Mouse (Mus musculus): ENCODE data around the gene Golga2. TPM values are rescaled to one million over a fixed set of nuclear protein-coding genes. Genes with fewer than 3 reads are reported as not detected.

The Golga2 gene
- polyA plus RNA-seq, 1 experiment from 2014 or later: 53.4 TPM

DNA sequence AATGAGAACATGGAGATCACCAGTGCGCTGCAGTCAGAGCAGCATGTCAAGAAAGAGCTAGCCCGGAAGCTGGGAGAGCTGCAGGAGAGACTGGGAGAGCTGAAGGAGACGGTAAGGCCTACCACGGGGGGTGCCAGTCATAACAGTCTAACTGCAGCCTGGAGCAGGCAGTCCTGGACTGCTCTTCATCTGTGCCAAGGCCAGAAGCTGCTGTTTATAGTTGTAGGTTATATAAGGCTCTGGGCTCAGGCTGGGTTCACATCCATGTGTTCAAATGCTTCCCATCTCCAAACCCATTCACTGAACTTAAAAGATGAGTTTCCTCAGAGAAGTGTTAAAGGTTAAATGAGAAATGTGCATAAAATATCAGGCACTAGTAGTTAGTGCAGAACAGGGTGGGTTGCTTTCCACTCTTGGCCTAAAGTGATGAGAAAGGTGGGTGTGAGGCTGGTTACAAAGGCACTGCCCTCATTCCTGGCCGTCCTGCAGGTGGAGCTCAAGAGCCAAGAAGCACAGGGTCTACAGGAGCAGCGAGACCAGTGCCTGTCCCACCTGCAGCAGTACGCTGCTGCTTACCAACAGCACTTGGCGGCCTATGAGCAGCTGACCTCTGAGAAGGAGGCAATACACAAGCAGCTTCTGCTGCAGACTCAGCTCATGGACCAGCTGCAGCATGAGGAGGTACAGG is 17.1 kb downstream of the Golga2 start:
- Histone ChIP-seq H3K79me2 (ENCODE audit: inconsistent target) (no peaks in the 10 kb centered on the region), H3K4me3 (ENCODE audit: inconsistent target) (no peak overlapping the region), H3K36me3 (ENCODE audit: inconsistent target) (peaks cover 77% of the 10 kb centered on the region), H3K27ac (no peak overlapping the region)
- WGBS (ENCODE audit: missing documents): 84% methylated on average over 7 of the region's 8 CpGs

DNA sequence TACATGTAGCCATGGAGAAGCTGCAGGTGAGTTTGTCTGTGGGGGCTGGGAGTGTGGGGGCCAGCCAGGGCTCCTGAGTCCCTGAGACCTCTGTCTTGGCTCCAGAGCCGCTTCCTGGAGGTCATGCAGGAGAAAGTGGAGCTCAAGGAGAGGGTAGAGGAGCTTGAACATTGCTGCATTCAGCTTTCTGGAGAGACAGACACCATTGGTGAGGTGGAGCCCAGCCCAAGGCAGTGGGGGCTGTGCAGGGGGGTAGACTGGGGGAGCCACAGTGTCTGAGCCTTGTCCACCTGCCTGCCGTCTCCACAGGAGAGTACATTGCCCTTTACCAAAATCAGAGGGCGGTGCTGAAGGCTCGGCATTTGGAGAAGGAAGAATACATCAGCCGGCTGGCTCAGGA is 18.5 kb downstream of the Golga2 start:
- no peak overlapping the region for H3K4me3 ChIP-seq (ENCODE audit: inconsistent target)
- H3K27ac ChIP-seq: no peak overlapping the region
- H3K79me2 ChIP-seq (ENCODE audit: inconsistent target): no peaks in the 10 kb centered on the region
- peaks cover 65% of the 10 kb centered on the region for H3K36me3 ChIP-seq (ENCODE audit: inconsistent target)
- 86% methylated on average over 5 of the region's 5 CpGs for WGBS (ENCODE audit: missing documents)

DNA sequence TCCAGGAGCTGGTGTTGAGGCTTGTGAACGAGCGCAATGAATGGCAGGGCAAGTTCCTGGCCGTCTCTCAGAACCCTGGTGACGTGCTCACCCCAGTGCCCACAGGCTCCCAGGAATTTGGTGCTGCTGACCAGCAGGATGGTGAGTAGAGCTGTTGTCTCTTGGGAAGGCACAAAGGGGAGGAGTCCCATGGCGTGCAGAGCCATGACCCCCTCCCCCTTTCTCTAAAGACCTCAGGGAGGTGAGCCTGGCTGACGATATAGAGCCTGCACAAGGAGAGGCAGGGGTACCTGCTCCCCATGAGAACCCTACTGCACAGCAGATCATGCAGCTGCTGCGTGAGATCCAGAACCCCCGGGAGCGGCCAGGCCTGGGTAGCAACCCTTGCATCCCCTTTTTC is 19.0 kb downstream of the Golga2 start:
- 94% methylated on average over 9 of the region's 9 CpGs for WGBS (ENCODE audit: missing documents)
- H3K36me3 ChIP-seq (ENCODE audit: inconsistent target): peaks cover 61% of the 10 kb centered on the region
- H3K4me3 ChIP-seq (ENCODE audit: inconsistent target): no peak overlapping the region
- H3K27ac ChIP-seq: no peak overlapping the region
- no peaks in the 10 kb centered on the region for H3K79me2 ChIP-seq (ENCODE audit: inconsistent target)

DNA sequence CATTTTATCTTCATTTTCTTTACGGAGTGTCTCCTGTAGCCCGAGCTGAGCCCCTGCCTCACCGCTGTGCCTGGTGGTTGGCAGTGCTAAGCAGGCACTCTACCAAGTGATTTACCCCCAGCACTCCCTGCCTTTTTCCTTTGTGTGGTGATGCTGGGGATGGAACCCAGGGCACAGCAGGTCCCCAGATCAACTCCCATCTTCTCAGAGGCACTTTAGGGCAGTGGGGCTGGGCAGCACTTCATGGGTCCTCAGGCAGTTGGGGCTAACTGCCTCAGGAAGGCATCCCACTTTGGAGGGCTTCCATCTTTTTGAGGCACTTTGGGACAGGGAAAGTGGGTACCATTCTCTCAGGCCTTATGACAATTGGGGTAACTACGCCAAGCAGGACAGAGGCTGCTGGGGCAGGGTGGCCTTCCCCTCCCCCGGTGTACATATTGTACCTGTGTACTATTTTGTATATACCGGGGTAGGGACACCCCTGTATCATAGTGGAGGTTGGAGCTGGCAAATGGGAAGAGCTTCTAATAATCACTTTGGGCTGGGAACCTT is 20.1 kb downstream of the Golga2 start:
- WGBS (ENCODE audit: missing documents): 86% methylated on average over 6 of the region's 6 CpGs
- H3K36me3 ChIP-seq (ENCODE audit: inconsistent target): peaks cover 50% of the 10 kb centered on the region
- no peak overlapping the region for H3K27ac ChIP-seq
- no peak overlapping the region for H3K4me3 ChIP-seq (ENCODE audit: inconsistent target)
- no peaks in the 10 kb centered on the region for H3K79me2 ChIP-seq (ENCODE audit: inconsistent target)

DNA sequence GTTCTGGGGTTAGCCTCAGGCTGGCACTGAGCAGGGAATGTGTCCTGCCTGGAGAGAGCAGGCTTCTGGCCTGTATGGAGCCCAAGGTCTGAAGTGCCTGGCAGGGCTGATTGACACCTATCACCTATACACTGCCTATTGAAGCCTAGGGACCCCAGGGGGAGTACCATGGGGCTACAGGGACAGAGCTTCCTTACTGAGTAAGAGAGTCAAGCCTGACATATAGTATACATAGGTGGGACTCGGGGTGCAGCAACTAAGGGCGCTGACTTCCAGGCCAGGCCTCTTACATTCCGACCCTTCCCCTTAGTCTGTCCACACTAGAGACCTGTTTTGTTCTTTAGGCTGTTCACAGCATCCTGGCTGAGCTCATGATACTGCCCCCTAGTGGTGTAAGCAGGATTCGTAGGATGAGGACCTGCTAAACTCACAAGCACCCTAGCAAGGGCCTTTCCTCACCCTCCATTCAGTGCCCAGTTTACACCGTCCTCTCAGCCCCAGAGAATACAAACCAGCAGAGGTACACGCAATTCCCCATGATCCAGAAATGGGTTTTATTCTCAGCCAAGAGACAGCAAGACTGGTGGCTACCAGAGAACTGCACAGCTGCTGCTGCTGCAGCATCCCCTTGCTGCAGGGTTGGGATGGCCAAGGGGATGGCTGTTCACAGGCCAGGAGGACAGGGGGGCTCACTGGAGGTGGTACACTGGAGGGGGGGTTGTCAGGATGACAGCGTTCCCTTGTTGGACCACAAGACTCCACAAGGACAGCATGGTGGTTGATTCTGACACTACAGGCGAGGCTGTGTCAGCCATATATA is 21.0 kb downstream of the Golga2 start:
- Histone ChIP-seq H3K79me2 (ENCODE audit: inconsistent target) (no peaks in the 10 kb centered on the region), H3K27ac (no peak overlapping the region), H3K36me3 (ENCODE audit: inconsistent target) (peaks cover 41% of the 10 kb centered on the region), H3K4me3 (ENCODE audit: inconsistent target) (no peak overlapping the region)
- 69% methylated on average over 8 of the region's 8 CpGs for WGBS (ENCODE audit: missing documents)

DNA sequence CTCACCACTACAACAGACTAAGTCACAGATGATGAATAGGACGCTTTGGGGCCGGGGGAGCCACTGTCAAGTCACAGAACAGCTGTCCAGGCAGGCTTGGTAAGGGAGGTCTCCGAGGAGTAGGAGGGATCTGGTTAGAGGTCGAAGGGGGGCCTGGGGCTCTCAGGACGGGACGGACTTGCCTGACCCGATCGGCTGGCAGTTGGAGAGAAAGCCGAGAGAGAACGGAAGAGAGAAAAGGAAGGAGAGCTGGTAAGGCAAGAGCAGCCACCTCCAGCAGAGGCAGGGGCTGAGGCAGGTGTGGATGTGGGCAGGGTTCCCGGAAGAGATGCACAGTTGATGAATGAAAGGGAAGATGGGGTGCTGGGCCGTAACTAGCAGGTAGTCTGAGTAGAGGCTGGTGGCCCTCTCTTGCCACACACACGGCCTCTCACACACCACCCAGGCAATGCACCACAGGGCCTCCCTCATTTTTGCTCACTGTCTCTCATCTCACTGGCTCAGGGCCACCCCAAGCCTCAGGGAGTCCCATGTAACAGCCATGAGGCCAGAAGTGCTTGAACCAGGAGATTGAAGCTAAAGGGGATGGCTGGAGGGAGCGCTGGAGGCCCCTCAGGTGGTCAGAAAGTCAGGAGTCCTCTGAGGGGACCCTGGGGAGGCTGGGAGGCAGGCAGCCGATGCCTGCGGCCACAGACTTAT is 21.8 kb downstream of the Golga2 start:
- H3K36me3 ChIP-seq (ENCODE audit: inconsistent target): peaks cover 35% of the 10 kb centered on the region
- WGBS (ENCODE audit: missing documents): 94% methylated on average over 14 of the region's 16 CpGs
- H3K79me2 ChIP-seq (ENCODE audit: inconsistent target): no peaks in the 10 kb centered on the region
- H3K27ac ChIP-seq: no peak overlapping the region
- H3K4me3 ChIP-seq (ENCODE audit: inconsistent target): no peak overlapping the region

DNA sequence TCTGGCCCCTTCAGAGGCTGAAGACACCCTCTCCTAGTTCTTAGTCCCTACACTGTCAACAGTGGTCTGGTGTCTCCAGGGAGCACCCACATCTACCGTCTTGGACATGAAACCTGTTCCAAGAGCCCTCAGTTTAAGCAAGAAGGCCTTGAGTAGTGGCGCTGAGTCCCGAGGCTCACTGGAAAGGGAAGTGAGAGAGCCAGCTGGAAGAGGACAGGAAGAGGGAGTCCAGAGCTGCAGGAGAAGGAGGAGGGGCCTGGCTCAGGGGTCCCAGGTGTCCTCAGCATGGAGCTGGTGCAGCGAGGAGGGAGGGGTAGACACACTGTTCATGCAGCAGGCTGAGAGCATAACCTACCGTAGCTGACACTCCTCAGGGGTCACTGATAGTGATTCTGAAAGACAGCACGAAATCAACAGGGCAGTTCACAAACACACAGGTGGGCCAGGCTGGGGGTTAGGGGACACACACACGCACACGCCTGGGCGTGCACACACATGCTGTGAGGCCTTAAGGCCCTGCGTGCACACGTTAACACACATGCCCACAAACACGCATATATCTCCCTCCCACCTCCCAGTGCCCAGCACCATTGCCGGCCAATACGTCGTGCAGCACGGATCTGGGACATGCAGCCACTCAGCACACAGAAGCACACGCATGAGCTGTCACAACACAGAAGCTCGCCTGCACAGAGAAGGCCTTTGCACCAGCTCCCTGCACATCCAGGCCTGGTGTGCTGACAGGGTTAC is 23.1 kb downstream of the Golga2 start:
- WGBS (ENCODE audit: missing documents): 79% methylated on average over 18 of the region's 18 CpGs
- H3K36me3 ChIP-seq (ENCODE audit: inconsistent target): peaks cover 23% of the 10 kb centered on the region
- H3K79me2 ChIP-seq (ENCODE audit: inconsistent target): no peaks in the 10 kb centered on the region
- H3K27ac ChIP-seq: no peak overlapping the region
- no peak overlapping the region for H3K4me3 ChIP-seq (ENCODE audit: inconsistent target)

DNA sequence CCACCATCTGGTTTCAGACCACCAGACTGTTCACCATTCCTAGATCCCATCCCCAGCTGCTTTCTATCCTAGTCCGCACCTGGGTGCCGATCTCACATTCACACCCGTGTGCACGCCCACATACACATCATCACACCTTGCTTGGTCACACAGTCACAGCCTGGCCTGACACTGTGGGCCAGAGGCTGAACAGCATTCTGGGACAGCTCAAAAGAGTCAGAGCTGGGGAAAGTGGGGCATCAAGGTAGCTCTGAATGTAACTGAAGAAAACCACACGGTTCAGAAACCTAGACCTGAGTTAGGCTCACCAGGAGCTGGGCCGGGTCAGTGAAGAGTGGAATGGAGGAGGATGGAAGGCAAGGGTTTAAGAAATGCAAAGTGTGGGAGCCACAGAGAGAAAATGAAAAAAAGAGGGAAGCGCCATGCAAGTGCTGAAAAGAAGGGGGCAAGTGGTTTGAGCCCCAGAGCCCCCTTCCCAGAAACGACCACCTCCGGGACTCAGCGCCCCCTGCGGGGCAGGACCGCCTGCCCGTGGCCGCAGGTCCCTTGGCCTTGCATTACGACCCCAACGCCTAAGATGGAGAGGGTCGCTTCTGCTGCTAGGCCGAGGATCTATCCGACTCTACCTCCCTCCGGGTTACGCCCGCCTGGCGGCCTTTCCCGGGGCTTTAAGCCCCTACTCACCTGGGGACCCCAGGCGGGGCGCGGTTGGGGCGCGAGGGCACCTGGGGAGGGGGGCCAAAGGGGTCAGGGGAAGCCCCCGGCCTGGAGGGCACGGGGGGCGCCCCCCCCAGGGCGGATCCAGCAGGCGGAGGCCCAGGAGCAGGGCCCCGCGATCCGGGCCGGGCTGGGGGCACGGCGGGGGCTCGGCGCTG is 24.5 kb downstream of the Golga2 start:
- H3K4me3 ChIP-seq (ENCODE audit: inconsistent target): no peak overlapping the region
- 14% methylated on average over 38 of the region's 42 CpGs for WGBS (ENCODE audit: missing documents)
- peaks cover 9% of the 10 kb centered on the region for H3K36me3 ChIP-seq (ENCODE audit: inconsistent target)
- H3K79me2 ChIP-seq (ENCODE audit: inconsistent target): no peaks in the 10 kb centered on the region
- H3K27ac ChIP-seq: no peak overlapping the region

DNA sequence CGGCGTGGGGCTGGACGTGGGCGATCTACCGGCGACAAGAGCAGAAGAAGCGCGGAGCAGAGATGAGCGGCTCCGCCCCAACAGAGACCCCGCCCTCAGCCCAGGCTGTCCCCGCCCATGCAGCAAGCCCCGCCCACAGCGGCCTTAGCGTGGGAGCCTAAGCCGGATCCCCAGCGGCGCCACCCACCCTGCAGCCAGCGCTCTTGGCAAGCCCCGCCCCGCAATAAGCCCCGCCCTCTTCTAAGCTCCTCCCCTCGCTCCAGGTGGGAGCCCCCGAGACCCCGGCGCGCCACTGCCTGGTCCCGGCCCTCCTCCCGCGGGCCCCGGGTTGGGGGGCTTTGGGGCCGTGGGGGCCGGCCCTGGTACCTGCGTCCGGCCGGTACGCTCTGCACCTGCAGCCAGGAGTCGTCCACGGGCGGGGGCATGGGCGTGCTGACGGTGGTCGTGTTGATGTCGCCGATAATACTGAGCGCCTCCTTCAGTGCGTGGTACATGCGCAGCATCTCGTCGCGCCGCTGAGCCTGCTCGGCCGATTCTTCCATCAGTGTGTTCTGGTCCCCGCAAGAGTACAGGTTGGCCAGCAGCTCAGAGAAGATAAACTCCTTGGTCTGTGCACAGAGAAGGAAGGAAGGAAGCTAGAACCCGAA is 25.3 kb downstream of the Golga2 start:
- WGBS (ENCODE audit: missing documents): 2% methylated on average over 54 of the region's 56 CpGs
- H3K36me3 ChIP-seq (ENCODE audit: inconsistent target): peaks cover 1% of the 10 kb centered on the region
- H3K4me3 ChIP-seq (ENCODE audit: inconsistent target): no peak overlapping the region

DNA sequence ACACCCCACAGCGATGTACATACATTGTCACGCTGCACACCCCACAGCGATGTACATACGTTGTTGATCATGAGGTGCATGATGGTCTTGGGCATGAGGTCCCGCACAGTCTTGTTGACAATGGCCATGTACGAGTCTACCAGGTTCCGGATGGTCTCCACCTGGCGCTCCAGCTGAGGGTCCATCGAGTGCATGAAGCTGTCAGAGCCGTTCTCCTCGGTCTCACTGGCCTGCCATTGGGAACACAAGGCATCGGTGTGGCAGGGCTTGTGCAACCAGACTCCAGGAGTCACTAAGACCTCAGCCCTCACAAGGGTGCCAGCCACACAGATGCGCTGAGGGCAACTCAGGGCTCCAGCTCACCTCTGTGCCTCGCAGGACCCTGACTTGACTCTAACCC is 27.6 kb downstream of the Golga2 start:
- Histone ChIP-seq H3K79me2 (ENCODE audit: inconsistent target) (no peaks in the 10 kb centered on the region), H3K4me3 (ENCODE audit: inconsistent target) (no peak overlapping the region), H3K27ac (no peak overlapping the region), H3K36me3 (ENCODE audit: inconsistent target) (no peaks in the 10 kb centered on the region)
- WGBS (ENCODE audit: missing documents): 93% methylated on average over 14 of the region's 14 CpGs

More for the DNA sequence above, 25.3 kb downstream of the Golga2 start:
- Histone ChIP-seq H3K79me2 (ENCODE audit: inconsistent target) (no peaks in the 10 kb centered on the region), H3K27ac (no peak overlapping the region)

DNA sequence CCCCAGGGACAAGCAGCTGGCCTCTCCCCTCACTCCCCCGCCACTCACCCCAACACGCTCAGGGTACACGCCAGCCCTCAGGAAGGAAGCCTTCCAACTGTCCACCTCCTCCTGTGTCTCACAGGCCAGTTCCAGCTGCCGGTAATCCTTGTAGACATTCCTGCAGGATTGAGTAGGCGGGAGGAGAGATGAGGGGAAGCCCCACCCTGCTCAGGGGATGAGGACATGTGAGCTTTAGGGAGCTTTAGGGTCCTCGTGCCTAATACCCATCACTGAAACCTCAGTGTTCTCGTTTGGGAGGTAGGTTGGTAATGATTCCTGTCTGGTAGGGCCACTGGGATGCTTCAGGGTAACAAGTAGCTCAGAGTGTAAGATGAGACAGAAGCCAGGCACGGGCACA is 28.6 kb downstream of the Golga2 start:
- H3K4me3 ChIP-seq (ENCODE audit: inconsistent target): no peak overlapping the region
- H3K27ac ChIP-seq: no peak overlapping the region
- 86% methylated on average over 8 of the region's 8 CpGs for WGBS (ENCODE audit: missing documents)
- no peaks in the 10 kb centered on the region for H3K79me2 ChIP-seq (ENCODE audit: inconsistent target)
- H3K36me3 ChIP-seq (ENCODE audit: inconsistent target): no peaks in the 10 kb centered on the region

DNA sequence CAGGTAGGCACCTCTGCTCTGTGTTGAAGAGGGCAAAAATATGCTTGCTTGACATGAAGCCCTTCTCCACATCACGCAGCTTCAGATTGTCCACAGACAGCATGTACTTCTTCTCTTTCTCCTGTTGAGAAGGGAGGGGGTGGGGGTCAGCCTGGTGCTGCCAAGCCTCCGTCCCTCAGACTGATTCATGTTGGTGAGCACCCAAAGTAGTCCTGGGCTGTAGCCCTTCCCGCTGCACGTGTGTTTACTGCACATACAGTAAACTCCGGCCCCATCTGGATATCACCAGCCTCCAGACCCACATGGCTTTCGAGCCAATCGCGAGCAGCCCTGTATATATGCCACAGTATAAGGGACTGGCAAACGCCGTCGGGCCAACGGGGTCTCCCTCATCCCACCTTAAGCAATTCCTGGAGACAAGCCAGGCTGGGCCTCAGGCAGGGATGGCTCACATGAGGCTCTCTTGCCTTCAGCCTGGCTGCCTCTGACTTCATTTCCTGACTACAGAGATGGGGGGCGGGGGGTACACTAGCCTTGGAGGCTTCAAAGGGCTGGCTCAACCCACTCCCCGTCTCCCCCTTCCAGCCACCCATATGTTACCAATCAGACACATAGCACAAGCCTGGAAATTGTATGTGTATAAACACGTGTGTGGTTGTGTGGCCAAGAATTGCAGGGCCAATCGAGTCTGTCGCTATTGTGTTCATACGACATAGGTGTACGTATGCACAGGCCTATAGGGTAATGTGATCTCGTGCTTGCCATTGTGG is 29.9 kb downstream of the Golga2 start:
- Histone ChIP-seq H3K27ac (no peak overlapping the region), H3K36me3 (ENCODE audit: inconsistent target) (no peaks in the 10 kb centered on the region), H3K4me3 (ENCODE audit: inconsistent target) (no peak overlapping the region), H3K79me2 (ENCODE audit: inconsistent target) (no peaks in the 10 kb centered on the region)
- WGBS (ENCODE audit: missing documents): 83% methylated on average over 19 of the region's 20 CpGs

All from macrophage (primary cell).